Mouse (Mus musculus) hindbrain, embryonic 10.5 days (tissue): Measurements from ENCODE around the gene Gmppb. TPM values are rescaled to one million over a fixed set of nuclear protein-coding genes. Genes with fewer than 3 reads are reported as not detected.
A peak's percentile ranks its signal among the peaks of the same experiment; 100 is the strongest.

Experiments
- DNase-seq: peaks from one replicate; pipeline ENCODE4 v3.0.0-alpha.2; 2017; ENCODE audit warnings: low spot score
- H3K27ac ChIP-seq: fragments of 300-500 bp; sonication (generic); 2 replicates; pipeline ENCODE4 v1.5.1; 2016; ENCODE audit warnings: mild to moderate bottlenecking, moderate library complexity
- H3K27me3 ChIP-seq: fragments of 300-500 bp; sonication (generic); 2 replicates; pipeline ENCODE4 v1.6.1; 2016; ENCODE audit warnings: mild to moderate bottlenecking; ENCODE audit not compliant: poor library complexity, insufficient read depth, severe bottlenecking
- H3K36me3 ChIP-seq: fragments of 300-500 bp; sonication (generic); 2 replicates; pipeline ENCODE4 v1.6.1; 2016; ENCODE audit warnings: mild to moderate bottlenecking, moderate library complexity
- H3K4me1 ChIP-seq: fragments of 300-500 bp; sonication (generic); replicated peaks from 2 replicates; pipeline ENCODE4 v1.6.1; 2016; ENCODE audit warnings: mild to moderate bottlenecking
- H3K4me3 ChIP-seq: fragments of 300-500 bp; sonication (generic); 2 replicates; pipeline ENCODE4 v1.5.1; 2016; ENCODE audit warnings: mild to moderate bottlenecking, moderate library complexity
- H3K9me3 ChIP-seq: fragments of 300-500 bp; sonication (generic); 2 replicates; pipeline ENCODE4 v1.6.1; 2016; ENCODE audit warnings: mild to moderate bottlenecking, moderate library complexity
- WGBS: fragments of 180-500 bp; shearing (Covaris S2); methylation state at CpG from one replicate; pipeline ENCODE4 v1.1.7; 2016; 5-methylcytosine and 5-hydroxymethylcytosine counted together
- polyA plus RNA-seq: library from polyadenylated mRNA; unstranded; fragments of >200 nt; fragmentation: Nextera tagmentation; extraction: Ambion mirVana; gene quantifications from 2 replicates; pipeline ENCODE4 v1.2.1, GENCODE M21; 2016

Gmppb gene
- polyA plus RNA-seq, 1 experiment from 2014 or later: 30.7 TPM

- Histone ChIP-seq H3K27ac (no peak overlapping the region), H3K4me1 (no peaks in the 10 kb centered on the region), H3K4me3 (no peak overlapping the region), H3K27me3 (no peaks in the 10 kb centered on the region), H3K36me3 (peaks cover 93% of the 10 kb centered on the region), H3K9me3 (no peaks in the 10 kb centered on the region)
- WGBS: 99% methylated on average over 2 of the region's 2 CpGs
- DNase-seq: no peak
Measured at GRCm38 (mm10) chr9:108035331-108036156, 13.5 kb upstream of the Gmppb start.

GRCm38 (mm10) chr9:108044751-108045492 lies 4.1 kb upstream of the Gmppb start:
- Histone ChIP-seq H3K9me3 (no peaks in the 10 kb centered on the region), H3K4me1 (peaks cover 24% of the 10 kb centered on the region), H3K27me3 (no peaks in the 10 kb centered on the region), H3K4me3 (no peak overlapping the region), H3K27ac (no peak overlapping the region), H3K36me3 (peaks cover 75% of the 10 kb centered on the region)
- WGBS: 96% methylated on average over 8 of the region's 8 CpGs
- DNase-seq: no peak

GRCm38 (mm10) chr9:108046582-108046981 lies 2.5 kb upstream of the Gmppb start:
- Histone ChIP-seq H3K4me3 (no peak overlapping the region), H3K27ac (no peak overlapping the region), H3K4me1 (peaks cover 28% of the 10 kb centered on the region), H3K27me3 (no peaks in the 10 kb centered on the region), H3K36me3 (peaks cover 71% of the 10 kb centered on the region), H3K9me3 (no peaks in the 10 kb centered on the region)
- DNase-seq: no peak
- WGBS: 91% methylated on average over 4 of the region's 4 CpGs

GRCm38 (mm10) chr9:108047601-108048565 lies 1.2 kb upstream of the Gmppb start:
- 52% methylated on average over 17 of the region's 17 CpGs for WGBS
- Histone ChIP-seq H3K27ac (peak overlapping the region; percentile 86), H3K27me3 (no peaks in the 10 kb centered on the region), H3K4me1 (peaks cover 32% of the 10 kb centered on the region), H3K4me3 (peak overlapping the region; percentile 75), H3K9me3 (no peaks in the 10 kb centered on the region), H3K36me3 (peaks cover 68% of the 10 kb centered on the region)
- DNase-seq: no peak

DNA sequence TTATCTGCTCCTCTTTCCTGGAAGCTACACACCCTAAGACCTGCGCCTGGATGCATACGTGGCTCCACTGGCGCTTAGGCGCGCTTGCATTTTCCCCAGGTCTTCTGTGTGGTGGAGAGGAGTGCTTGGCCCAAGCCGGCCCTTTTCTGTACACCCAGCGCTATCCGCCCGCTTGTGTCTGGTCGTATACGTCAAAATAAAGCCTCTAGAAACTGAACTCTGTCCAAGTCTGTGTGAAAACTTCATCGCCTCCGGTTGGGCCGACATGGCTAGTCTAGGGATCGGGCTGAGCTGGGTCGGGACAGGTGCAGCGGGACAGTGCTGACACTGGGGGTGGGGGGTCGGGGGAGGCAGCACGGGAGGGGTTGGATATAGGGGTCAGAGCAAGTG lies 481 bp upstream of the Gmppb start:
- no peaks in the 10 kb centered on the region for H3K9me3 ChIP-seq
- no peak for DNase-seq
- peak overlapping the region; percentile 86 for H3K27ac ChIP-seq
- H3K4me1 ChIP-seq: peaks cover 39% of the 10 kb centered on the region
- peak overlapping the region; percentile 75 for H3K4me3 ChIP-seq
- peaks cover 67% of the 10 kb centered on the region for H3K36me3 ChIP-seq
- no peaks in the 10 kb centered on the region for H3K27me3 ChIP-seq
- 2% methylated on average over 19 of the region's 19 CpGs for WGBS

- Histone ChIP-seq H3K9me3 (no peaks in the 10 kb centered on the region), H3K36me3 (peaks cover 73% of the 10 kb centered on the region), H3K27ac (peak overlapping the region; percentile 86), H3K4me1 (peaks cover 39% of the 10 kb centered on the region), H3K4me3 (peak overlapping the region; percentile 75), H3K27me3 (no peaks in the 10 kb centered on the region)
- DNase-seq: no peak
- 45% methylated on average over 15 of the region's 15 CpGs for WGBS
Measured at GRCm38 (mm10) chr9:108049561-108050251, 664 bp downstream of the Gmppb start.

- 93% methylated on average over 15 of the region's 15 CpGs for WGBS
- Histone ChIP-seq H3K4me1 (peaks cover 39% of the 10 kb centered on the region), H3K9me3 (no peaks in the 10 kb centered on the region), H3K27me3 (no peaks in the 10 kb centered on the region), H3K27ac (no peak overlapping the region), H3K36me3 (peaks cover 73% of the 10 kb centered on the region), H3K4me3 (no peak overlapping the region)
- no peak for DNase-seq
Measured at GRCm38 (mm10) chr9:108051184-108051930, 2.3 kb downstream of the Gmppb start.

- Histone ChIP-seq H3K27me3 (no peaks in the 10 kb centered on the region), H3K4me1 (peaks cover 41% of the 10 kb centered on the region), H3K36me3 (peaks cover 73% of the 10 kb centered on the region), H3K4me3 (no peak overlapping the region), H3K27ac (no peak overlapping the region), H3K9me3 (no peaks in the 10 kb centered on the region)
- WGBS: 84% methylated on average over 4 of the region's 4 CpGs
- DNase-seq: no peak
Measured at GRCm38 (mm10) chr9:108051931-108052220, 2.8 kb downstream of the Gmppb start.

GRCm38 (mm10) chr9:108052411-108052810 lies 3.4 kb downstream of the Gmppb start:
- 70% methylated on average over 7 of the region's 7 CpGs for WGBS
- DNase-seq: no peak
- Histone ChIP-seq H3K36me3 (peaks cover 73% of the 10 kb centered on the region), H3K27ac (no peak overlapping the region), H3K4me3 (no peak overlapping the region), H3K9me3 (no peaks in the 10 kb centered on the region), H3K4me1 (peaks cover 40% of the 10 kb centered on the region), H3K27me3 (no peaks in the 10 kb centered on the region)

DNA sequence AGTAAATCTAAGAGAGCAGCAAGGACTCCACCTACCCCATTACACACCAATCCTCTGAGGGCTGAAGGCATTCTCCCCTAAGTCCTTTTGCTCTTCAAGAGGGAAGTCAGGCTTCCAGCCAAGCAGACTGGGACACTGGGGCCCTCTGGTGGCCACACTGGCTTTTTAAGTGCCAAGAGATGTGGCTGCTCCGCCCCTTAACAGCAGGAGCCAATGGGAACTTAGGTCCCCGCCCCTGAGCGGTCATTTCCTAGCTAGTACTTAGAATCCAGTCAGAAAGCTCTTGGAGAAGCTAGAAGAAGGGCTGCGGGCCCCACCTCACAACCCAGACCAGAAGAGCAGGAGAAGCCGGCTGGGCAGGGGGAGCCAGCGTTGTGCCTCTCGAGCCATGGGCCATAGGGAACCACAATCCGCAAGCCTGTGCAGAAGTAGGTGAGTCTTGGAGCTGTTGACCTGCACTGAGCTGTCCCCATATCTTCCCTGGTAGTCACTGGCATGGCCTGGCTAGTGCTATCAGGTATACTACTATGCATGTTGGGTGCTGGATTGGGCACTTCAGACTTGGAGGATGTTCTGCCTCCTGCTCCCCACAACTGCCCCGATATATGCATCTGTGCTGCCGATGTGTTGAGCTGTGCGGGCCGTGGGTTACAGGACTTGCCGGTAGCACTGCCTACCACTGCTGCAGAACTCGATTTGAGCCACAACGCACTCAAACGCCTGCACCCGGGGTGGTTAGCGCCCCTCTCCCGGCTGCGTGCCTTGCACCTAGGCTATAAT lies 4.0 kb downstream of the Gmppb start, which contains the start of gene Amigo3:
TSS of gene Amigo3 (plus strand) at position 275 of the 780 bp plus-strand sequence.
- Histone ChIP-seq H3K36me3 (peaks cover 73% of the 10 kb centered on the region), H3K4me3 (peak within 1 kb of the TSS; percentile 32), H3K9me3 (no peaks in the 10 kb centered on the region), H3K27ac (peak within 1 kb of the TSS; percentile 51; the same call in 1 of the 2 replicates), H3K27me3 (no peaks in the 10 kb centered on the region), H3K4me1 (peaks cover 33% of the 10 kb centered on the region)
- 55% methylated on average over 20 of the region's 20 CpGs for WGBS
- peak; percentile 95 for DNase-seq

DNA sequence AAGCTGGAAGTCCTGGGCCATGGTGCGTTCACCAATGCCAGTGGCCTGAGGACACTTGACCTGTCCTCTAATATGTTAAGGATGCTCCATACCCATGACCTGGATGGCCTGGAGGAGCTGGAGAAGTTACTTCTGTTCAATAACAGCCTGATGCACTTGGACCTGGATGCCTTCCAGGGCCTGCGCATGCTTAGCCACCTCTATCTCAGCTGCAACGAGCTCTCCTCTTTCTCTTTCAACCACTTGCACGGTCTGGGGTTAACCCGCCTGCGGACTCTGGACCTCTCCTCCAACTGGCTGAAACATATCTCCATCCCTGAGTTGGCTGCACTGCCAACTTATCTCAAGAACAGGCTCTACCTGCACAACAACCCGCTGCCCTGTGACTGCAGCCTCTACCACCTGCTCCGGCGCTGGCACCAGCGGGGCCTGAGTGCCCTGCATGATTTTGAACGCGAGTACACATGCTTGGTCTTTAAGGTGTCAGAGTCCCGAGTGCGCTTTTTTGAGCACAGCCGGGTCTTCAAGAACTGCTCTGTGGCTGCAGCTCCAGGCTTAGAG lies 4.7 kb downstream of the Gmppb start:
- H3K27me3 ChIP-seq: no peaks in the 10 kb centered on the region
- no peak overlapping the region for H3K27ac ChIP-seq
- H3K4me3 ChIP-seq: no peak overlapping the region
- peaks cover 27% of the 10 kb centered on the region for H3K4me1 ChIP-seq
- no peaks in the 10 kb centered on the region for H3K9me3 ChIP-seq
- peaks cover 80% of the 10 kb centered on the region for H3K36me3 ChIP-seq
- no peak for DNase-seq
- 93% methylated on average over 15 of the region's 15 CpGs for WGBS
